Mouse (Mus musculus) regulatory T cell (primary cell): ENCODE measurements around the gene Hip1.

Experiments
- in situ Hi-C: fragments of 300-600 bp; cut with MboI, MseI; formaldehyde crosslinking; loops from one replicate; pipeline ENCODE4 v1.15.1; 2025; ENCODE audit warnings: high pct_unique_total_duplicates

Hip1 gene

DNA sequence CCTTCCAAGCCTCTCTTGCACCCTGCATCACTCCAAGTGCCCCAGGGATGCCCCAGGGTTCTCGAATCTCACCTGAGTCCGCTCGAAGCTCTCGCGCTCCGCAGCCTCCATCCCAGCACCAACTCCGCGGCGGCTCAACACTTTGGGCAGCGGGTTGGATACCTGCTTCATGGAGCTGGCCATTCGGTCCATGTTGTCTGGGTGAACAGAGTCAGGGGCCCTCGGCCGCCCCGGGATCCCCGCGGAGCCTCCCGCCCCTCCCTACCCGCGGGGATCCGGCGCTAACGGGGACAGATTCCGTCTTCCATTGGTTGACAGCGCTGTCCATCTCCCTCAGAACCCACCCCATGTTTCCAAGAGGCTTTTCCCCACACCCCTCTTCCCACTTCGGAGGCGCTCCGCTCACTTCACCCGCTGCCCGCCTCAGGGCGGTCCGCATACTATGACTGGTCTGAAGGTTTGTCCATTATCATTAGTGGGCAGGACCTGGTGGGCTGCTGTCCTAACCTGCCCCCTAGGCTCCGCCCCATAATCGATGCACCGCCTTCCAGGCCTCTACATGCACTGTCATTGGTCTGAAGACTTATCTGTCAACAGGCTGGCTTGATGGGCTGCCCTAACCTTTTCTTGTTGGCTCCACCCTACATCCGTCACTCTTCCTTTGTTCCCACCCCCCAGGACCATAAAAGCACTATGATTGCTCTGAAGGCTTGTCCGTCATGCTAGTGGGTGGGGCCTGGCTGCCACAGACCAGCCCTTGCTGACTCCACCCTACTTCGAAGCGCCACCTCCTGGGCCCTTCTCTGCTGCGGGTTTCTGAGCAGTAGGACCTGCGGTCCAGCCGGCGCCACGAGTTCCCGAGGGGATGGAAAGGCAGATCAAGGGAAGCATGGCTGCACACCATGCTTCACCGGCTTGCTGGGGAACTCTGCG is at the start of gene Hip1:
Gene Hip1, minus strand, starts transcription at position 256 of the 933 bp plus-strand sequence.
- in situ Hi-C loops = no loop called here

DNA sequence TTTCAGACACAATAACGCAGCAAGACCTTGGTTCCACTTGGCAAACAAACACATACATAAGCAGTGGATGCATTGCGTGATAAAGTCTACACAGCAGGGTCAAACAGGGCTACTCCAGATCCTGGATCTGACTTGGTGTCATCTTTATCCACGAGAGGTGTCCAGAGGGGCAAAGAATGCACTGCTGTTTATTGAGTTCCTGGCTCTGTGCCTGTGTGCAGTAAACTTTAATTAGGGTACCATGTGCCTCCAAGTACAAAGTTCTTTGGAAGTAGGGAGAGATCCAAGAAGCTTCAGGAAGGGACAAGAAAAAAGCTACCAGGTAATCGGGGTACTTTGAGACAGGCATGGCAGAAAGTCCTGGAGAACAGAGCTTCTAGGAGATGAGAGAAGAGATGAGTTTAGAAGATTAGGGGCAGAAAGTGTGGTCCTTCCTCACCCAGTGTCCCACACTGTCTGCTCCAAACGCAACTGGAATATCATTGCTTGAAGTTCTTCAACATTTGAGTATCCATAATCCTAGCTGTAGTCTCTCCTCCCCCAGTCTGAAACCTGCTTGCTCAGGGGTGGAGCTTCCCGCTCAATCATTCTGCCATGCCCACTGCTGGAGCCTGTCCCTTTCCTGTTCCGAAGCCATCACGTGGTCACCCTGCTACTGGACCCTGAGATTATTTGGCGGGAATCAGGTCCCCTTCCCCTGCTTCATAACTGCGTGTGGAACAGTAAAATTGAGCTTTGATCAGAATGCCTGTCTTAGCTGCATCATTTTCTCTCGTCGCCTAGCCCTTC is 45.3 kb upstream of the Hip1 start:
- in situ Hi-C loops = no loop called here

DNA sequence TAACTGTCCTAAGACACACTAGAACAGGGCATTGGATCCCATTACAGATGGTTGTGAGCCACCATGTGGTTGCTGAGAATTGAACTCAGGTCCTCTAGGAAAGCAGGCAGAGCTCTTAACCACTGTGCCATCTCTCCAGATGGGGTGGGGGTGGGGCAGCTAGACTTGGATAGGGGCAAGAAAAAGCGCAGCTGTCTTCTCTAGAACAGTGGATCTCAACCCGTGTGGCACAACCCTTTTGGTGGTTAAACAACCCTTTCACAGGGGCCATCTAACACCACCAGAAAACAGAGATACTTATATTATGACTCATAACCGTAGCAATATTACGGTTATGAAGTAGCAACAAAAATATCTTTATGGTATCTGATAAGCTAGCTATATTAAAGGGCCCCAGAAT is 42.8 kb upstream of the Hip1 start:
- in situ Hi-C loops = no loop called here

DNA sequence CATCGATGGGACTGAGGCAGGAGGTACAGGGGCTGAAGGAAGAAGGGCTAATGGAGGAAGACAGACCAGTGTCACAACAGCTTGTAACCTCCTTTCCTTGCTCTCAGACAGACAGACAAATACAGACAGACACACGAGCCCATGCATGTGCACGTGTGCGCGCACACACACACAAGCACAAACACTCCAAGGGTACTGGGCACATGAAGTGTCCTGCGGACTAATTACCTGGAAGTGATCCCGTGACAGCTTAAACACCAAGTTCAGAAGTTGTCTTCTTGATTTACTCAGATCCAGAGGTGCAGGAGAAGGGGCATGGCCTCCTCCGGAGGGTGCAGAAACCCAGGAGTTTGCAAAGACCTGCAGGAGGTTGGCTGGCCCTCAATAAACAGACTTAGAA is 40.8 kb upstream of the Hip1 start:
- in situ Hi-C loops = no loop called here

DNA sequence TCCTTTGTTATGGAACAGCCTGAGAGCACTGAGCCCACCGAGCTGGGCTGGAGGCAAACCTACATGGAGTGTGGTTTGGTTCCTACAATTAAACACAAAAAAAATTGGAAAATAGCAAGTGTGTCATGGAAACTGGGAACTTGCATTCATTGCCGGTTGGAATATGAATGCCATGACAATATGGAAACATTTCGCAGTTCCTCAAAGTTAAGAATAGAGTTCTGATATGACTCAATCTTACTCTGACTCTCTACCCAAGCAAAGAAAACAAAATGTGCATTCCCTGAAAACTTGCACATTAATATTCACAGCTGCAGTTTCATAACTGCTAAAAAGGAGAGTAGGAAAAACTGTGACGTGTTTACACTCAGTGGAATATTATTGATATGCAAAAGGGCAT is 37.4 kb upstream of the Hip1 start:
- in situ Hi-C loops = no loop called here

DNA sequence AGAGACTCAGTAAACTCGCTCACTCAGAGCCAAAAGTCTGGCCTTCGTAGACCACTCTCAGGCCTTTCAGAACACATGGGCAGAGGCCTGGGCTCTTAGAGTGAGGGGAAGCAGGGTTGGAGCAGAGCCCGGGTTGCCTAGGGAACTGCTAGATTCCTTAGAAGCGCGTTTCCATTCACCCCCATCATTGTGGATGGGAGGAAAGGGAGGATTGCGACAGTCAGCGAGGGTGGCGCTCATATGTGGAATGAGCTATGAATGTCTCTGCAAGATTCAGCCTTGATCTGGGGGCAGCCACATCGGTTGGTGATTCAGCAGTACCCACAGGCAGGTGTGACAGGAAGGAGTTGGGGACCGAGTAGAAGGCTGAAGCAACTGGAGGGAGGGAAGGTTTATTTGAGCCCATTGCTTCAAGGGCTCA is 34.4 kb upstream of the Hip1 start:
- in situ Hi-C loops = no loop called here

DNA sequence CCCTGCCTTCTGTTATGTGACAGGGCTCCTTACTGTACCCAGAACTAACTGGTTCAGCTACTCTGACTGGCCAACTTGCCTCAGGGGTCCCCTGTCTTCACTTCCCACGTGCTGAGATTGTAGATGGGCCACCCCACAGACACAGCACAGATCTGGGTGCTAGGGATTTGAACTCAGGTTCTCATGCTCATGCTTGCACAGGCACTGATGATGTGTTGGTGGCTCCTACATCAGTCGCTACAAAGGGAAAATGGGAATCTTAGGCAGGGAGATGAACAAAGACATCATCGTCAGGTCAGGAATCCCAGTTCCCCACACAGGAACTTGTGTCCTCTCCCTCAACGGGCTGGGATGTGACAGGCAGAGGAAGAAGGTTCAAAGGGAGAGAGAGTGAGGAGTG is 31.1 kb upstream of the Hip1 start:
- in situ Hi-C loops = no loop called here

DNA sequence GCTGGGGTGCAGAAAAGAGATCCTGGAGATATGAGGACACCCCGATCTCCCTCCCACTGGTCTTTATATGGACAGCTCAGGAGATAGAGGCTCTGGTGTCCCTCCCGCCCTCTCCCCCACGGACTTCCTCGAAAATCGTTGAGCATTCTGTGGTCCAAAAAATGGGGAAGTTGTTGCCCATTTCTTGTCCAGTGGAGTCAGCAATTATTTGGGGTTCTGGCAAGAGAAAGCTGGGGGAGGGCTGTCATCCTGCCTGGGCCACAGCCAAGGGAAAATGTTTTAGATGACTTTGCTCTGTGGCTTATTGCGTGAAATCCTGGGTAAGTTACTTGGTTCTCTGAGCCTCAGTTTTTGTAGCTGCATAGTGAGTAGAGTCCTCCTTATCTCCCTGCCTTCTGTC is 28.1 kb upstream of the Hip1 start, which contains the start of gene Ccl24:
Gene Ccl24, minus strand, starts transcription at position 44 of the 400 bp plus-strand sequence.
- in situ Hi-C loops = no loop called here

DNA sequence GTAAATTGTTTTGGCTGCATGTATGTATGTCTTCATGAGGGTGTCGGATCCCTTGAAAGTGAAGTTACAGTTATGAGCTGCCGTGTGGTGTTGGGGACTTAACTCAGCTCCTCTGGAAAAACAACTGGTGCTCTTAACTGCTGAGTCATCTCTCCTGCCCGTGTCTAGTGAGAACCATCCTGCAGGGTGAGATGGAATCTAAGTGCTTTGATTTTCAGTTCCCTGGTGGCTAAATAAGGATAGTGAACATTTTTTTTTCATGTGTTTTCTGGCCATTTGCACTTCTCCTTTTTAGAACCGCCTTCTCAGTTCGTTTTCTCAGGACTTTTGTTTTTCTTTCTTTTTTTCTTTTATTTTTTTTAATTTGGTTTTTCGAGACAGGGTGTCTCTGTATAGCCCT is 23.8 kb upstream of the Hip1 start:
- in situ Hi-C loops = no loop called here

DNA sequence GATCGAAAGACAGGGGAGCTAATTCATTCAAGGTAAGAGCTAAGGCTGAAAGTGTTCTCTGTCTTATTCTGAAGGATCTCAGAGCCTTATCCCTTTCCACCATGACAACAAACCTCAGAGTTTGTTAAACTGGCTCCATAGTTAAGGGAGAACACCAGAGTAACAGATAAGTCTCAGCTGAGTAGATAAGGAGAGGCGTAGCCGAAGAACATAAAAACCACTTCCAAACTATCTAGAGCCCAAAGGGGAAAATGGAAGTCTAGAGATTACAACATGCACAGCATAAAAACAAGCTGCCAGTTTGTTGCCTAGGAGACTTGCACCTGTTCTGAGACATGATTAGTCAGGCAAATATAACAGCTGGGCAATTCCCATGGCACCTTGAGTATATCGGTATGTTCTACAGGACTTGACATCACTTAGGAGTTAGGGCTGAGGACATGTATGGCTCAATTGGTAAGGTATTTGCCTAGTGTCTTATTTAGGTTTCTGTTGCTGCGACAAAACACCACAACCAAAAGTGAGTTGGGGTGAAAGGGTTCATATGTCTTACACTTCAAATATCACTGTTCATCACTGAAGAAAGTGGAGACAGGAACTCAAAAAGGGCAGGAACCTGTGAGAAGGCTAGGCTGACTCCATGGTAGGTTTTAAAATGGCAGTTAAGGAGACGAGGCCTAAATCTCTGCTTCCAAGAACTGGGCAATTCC is 22.8 kb upstream of the Hip1 start:
- in situ Hi-C loops = no loop called here

DNA sequence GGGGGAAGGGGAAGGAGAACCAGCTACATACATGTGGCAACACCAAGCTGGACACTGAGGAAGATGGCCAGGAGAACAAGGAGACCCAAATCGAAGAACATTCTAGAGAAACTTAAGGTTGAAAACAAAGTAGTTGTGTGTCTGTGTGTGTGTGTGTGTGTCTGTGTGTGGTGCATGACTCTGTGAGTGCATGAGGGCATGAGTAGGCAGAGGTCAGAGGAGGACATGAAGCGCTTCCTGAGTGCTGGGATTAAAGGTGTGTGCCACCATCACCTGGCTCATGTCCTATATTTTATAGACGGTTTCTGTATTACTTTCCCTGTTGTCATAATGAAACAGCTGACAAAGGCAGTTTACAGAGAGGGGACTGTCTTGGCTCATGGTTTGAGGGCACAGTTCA is 18.5 kb upstream of the Hip1 start, which contains the start of gene Ccl26:
Gene Ccl26, minus strand, starts transcription at position 101 of the 400 bp plus-strand sequence.
- in situ Hi-C loops = no loop called here

DNA sequence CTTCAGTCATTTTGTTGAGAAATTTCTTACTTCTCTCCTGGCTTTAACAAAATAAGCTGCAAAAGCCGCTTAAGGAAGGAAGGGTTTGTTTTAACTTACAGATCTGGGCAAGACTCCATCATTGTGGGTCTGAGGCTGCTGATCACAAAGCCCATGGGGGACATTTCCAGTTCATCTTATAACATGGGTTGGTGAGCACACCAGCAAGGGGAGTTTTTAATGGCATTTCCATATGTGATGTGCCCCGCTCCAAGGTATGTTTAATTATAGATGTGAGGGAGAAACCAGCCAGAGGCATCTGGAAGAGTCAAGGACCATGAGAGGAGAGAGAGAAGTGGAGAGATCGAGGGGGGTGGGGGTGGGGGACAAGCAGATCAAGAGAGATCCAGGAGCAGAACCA is 12.8 kb upstream of the Hip1 start:
- in situ Hi-C loops = no loop called here

DNA sequence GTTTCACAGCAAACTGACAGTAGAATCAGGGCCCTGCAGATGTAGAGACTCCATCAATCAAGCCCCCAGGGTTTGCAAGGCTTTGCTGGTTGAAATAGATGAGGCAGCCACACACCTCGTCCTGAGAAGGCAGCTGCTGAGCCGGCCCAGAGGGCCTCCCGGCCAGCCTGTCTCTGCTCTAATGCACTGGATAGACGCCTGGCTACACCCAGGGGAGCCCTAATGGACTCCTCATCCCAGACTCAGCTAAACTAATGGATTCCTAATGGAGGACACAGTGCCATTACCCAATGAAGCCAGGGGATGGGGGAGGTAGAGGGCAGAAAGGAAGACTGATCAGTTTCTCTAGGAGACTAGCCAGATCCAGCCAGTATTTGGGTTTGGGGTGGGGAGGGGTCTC is 12.1 kb upstream of the Hip1 start:
- in situ Hi-C loops = no loop called here

DNA sequence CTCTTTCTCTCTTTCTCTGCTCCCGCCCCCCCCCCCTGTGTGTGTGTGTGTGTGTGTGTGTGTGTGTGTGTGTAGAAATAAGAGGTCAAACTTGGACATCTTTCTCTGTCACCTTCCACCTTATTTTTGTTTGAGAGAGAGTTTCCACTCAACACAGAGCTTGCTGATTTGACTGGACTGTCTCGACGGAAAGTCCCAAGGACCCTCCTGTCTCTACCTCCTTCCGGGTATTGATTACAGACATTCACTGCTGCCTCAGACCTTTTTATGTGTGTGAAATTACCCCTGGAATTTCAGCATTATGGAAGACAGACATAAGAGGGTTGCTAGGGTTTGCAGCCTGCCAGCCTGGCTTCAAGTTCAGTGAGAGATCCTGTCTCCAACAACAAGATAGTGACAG is 11.3 kb upstream of the Hip1 start:
- in situ Hi-C loops = no loop called here

DNA sequence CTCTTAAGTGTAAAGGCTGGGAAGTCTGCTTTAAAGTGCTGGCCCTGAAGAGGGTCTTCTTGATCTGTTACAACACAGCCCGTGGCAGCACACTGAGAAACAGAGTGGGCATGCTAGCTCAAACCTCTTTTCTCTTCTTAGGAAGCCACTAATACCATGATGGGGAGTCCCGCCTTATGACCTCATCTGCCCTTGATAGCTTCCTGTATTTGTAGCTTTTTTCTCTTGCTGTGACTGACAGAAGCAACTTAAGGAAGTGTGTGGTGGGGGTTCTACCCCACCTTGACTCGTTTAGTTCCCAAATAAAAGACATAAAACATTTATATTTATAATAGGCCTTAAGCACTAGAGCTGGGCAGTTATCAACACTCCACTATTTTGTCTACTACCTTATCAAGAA is 6.7 kb upstream of the Hip1 start:
- in situ Hi-C loops = no loop called here

DNA sequence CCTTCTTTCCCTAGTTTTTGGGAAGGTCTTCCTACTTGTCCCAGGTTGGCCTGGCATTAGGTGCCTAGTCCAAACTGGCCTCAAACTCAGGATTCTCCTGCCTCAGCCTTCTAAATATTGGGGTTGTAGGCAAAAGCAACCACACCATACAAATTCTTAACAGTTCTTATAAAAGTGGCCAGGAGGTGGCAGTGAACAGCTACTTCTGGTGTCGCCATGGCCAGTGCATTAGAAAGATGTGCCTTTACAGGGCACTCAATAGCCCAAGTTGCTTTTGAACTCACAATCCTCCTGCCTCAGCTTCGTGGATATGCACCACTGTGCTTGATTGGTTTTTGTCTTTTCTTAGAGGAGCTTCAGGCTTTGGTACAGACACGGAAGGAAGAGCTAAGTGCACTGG is 6.0 kb upstream of the Hip1 start:
- in situ Hi-C loops = no loop called here

DNA sequence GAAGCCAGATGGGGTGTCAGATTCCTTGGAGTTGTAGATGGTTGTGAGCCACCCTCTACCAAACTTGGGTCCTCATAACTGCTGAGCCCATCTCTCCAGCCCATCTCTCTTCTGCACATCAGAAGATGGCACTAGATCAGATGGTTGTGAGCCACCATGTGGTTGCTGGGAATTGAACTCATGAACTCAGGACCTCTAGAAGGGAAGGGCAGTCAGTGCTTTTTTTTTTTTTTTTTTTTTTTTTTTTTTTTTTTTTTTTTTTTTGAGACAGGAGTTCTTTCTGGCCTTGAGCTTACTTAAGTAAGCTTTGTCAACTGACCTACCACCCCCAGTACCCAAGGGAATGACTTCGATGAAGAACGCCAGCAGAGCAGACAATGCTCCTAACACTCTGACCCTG is 3.1 kb upstream of the Hip1 start:
- in situ Hi-C loops = no loop called here

DNA sequence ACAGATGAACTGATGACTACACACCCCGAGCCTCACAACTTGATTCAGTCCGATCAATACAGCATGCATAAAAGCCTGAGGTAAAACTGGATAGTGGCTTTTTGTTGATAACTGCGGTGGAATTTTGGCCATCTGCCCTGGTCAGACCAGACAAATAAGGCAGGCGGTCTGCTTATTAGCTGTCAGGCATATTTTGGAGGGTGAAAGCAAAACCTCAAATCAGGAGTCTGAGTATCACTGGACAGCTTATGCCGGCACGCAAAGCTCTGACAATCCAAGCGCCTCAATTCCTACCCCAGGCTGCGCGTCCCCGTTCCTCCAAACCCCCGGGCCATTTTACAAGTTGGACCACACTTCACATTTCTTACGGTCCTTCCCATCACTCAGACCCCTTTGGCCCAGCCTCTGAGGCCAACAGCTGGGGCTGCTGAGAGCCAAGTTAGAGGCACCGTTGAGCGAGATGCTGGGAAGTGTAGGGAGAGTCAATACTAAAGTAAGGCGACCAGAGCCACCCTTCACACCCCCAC is 825 bp downstream of the Hip1 start:
- in situ Hi-C loops = no loop called here

DNA sequence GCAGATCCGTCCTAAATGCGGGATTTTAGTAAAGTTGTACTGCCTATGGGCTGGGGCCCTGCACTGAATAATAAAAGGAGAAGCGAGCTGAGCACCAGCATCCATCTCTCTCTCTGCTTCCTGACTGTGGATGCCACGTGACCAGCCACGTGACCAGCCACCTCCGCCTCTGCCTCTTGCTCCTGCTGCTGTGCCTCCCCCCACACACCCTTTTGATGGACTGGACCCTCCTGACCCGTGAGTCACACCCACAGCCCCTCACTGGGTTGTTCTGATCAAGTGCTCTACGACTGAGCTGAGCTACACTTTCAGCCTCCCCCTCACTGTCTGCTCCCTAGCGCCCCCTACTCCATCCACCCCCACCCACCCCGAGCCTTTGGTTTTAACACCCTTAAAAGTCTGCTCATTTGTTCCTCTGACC is 7.1 kb downstream of the Hip1 start:
- in situ Hi-C loops = no loop called here

DNA sequence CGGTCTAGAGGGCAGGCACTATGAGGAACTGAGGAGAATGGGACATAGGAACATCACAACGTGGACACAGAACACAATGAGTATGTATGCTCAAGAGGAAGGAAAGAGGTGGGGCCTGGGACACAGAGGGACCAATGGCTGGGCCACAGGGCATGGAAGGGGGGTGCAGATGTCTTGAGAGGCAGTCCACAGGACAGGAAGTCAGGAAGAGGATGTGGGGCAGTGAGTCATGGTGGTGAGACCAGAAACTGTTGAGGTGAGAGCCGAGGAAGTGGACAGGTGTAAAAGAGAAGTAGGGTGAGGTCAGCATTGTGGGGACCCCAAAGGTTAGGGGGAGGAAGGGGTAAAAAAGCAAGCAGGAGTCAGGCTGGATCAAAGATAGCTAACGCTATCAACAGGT is 7.6 kb downstream of the Hip1 start:
- in situ Hi-C loops = no loop called here

DNA sequence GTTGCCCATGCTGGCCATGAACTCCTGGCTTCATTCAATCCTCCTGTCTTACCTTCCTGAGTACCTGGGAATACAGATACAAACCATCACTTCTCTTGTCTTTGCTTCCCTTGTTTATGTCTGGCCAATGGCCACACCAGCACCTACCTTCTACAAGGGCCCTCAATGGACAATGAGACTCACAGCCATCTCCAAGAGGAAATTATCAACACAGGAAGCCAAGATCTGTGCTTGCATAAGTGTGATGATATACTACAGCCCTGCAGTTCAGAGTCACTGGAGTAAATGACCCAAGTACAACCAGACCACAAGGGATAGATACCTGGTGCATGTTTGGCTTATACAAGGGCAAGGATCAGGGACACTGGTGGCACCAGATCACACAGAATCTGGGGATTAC is 9.1 kb downstream of the Hip1 start:
- in situ Hi-C loops = no loop called here

DNA sequence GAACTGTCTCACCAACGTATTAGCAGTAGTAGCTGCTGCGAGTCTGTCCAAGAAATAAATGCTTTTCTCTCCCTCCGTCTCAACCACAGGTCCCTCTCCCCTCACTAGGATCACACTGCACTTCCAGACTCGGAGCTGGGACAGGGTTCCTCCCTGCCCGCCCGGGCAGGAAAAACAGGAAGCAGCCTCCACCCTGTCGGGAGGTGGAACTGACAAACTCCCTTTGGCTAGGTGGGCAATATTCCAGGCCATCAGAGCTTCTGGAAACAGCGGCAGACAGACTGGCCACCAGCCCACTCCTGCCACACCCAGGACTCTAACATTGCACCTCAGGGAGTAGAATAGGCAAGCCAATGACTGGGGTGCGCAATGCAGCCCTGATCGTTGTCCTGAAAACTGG is 11.5 kb downstream of the Hip1 start:
- in situ Hi-C loops = no loop called here
